Mouse (Mus musculus) liver, embryonic 12.5 days (tissue): ENCODE data around the gene Atr. TPM values are rescaled to one million over a fixed set of nuclear protein-coding genes. Genes with fewer than 3 reads are reported as not detected.

Experiments
- polyA plus RNA-seq: library from polyadenylated mRNA; unstranded; fragments of >200 nt; fragmentation: Nextera tagmentation; extraction: Ambion mirVana; gene quantifications from 2 replicates; pipeline ENCODE4 v1.2.1, GENCODE M21; 2016

Gene Atr
- polyA plus RNA-seq, 1 experiment from 2014 or later, result 10.0 TPM

Other genes starting within 250 kb of the Atr start
- gene Pcolce2, start 220.0 kb upstream of the Atr start, polyA plus RNA-seq, result 10.1 and 12.1 TPM in 2 replicates
- gene Trpc1, start 107.2 kb upstream of the Atr start, polyA plus RNA-seq, result 0.78 and 0.86 TPM in 2 replicates
- gene Pls1, start 12.3 kb upstream of the Atr start, polyA plus RNA-seq, result 9.9 and 10.7 TPM in 2 replicates
- gene Xrn1, start 97.2 kb downstream of the Atr start, polyA plus RNA-seq, result 9.8 and 11.1 TPM in 2 replicates